Mouse (Mus musculus): ENCODE measurements around the gene Kxd1. TPM values are rescaled to one million over a fixed set of nuclear protein-coding genes. Genes with fewer than 3 reads are reported as not detected.

Gene Kxd1
- polyA plus RNA-seq, 2 experiments, result 52.5 to 60.3 TPM

- ATAC-seq (ENCODE audit: low FRiP score, low read depth), result no peak
- no peak for TF ChIP-seq POLR2A (IDR thresholded peaks at IDR 0.05; ENCODE audit: borderline replicate concordance, extremely low read depth, insufficient read depth, insufficient read length)
These were observed 65.3 kb downstream of the Kxd1 start for GRCm38 (mm10) chr8:70462516-70462813.

DNA sequence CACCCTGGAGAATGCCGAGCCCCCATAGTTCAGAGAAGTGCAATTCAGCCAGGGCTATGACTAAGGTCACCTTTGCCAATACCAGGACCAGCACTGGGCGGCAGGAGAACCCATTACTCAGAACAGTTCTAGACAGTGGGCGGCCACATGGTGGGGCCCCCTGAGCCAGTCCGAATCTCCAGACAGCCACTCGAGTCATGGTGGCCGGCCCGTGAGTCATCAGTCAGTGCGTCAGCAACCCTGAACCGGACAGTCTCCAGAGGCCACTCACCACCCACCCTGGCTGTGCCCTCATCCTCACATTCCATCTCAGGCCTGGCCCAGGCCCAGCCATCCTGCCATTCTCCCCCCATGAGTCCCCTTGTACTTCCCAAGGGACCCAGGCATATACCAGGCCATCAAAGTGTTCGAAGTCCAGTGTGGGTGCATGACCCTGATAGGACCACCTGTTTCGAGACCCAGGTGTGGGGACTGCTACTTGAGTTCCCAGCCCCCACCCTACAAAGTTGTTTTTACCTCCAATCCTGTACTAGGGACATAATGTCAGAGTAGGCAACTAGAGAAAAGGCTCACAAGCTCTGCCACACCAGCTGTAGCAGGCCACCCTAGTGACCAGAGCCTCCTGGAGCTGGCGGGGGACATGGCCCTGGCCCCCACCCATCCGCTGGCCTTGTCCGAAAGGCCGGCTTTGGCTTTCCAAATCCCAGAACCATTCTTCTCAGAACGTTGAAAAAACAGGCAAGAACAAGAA is 65.8 kb downstream of the Kxd1 start:
- TF ChIP-seq POLR2A (IDR thresholded peaks at IDR 0.05; ENCODE audit: borderline replicate concordance, extremely low read depth, insufficient read depth, insufficient read length), result no peak
- Histone ChIP-seq H3K4me2 (replicated peaks; ENCODE audit: low read depth, low read length, severe bottlenecking) (no peak overlapping the region), H3K4me3 (replicated peaks; ENCODE audit: low read length) (no peak overlapping the region), H3K9me3 (ENCODE audit: control insufficient read depth, low read length) (no peaks in the 10 kb centered on the region), H3K9ac (ENCODE audit: low read depth, low read length, severe bottlenecking) (no peak overlapping the region), H3K27me3 (ENCODE audit: control insufficient read depth, insufficient read depth, low read length) (no peaks in the 10 kb centered on the region), H3K36me3 (ENCODE audit: control insufficient read depth, insufficient read depth, low read length) (peaks cover 7% of the 10 kb centered on the region), H3K4me1 (ENCODE audit: control insufficient read depth, insufficient read depth, low read length) (peaks cover 21% of the 10 kb centered on the region), H3K27ac (replicated peaks; ENCODE audit: low read depth, low read length) (peak overlapping the region; percentile 74)
- no peak for ATAC-seq (ENCODE audit: low FRiP score, low read depth)
- DNase-seq (ENCODE audit: low spot score), result no peak
- 75% methylated on average over 16 of the region's 16 CpGs for WGBS

More at GRCm38 (mm10) chr8:70462516-70462813, 65.3 kb downstream of the Kxd1 start:
- H3K27ac ChIP-seq (replicated peaks; ENCODE audit: low read depth, low read length), result peak overlapping the region; percentile 74
- peaks cover 25% of the 10 kb centered on the region for H3K4me1 ChIP-seq (ENCODE audit: control insufficient read depth, insufficient read depth, low read length)
- no peak overlapping the region for H3K4me3 ChIP-seq (replicated peaks; ENCODE audit: low read length)
- peaks cover 7% of the 10 kb centered on the region for H3K36me3 ChIP-seq (ENCODE audit: control insufficient read depth, insufficient read depth, low read length)
- DNase-seq (ENCODE audit: low spot score), result peak; percentile 22
- H3K27me3 ChIP-seq (ENCODE audit: control insufficient read depth, insufficient read depth, low read length), result no peaks in the 10 kb centered on the region
- H3K4me2 ChIP-seq (replicated peaks; ENCODE audit: low read depth, low read length, severe bottlenecking), result no peak overlapping the region
- 50% methylated on average over 8 of the region's 8 CpGs for WGBS
- no peak overlapping the region for H3K9ac ChIP-seq (ENCODE audit: low read depth, low read length, severe bottlenecking)
- H3K9me3 ChIP-seq (ENCODE audit: control insufficient read depth, low read length), result no peaks in the 10 kb centered on the region

GRCm38 (mm10) chr8:70460606-70461005 is 67.2 kb downstream of the Kxd1 start:
- no peak overlapping the region for H3K9ac ChIP-seq (ENCODE audit: low read depth, low read length, severe bottlenecking)
- peaks cover 2% of the 10 kb centered on the region; the same call in 1 of the 2 replicates for H3K36me3 ChIP-seq (ENCODE audit: control insufficient read depth, insufficient read depth, low read length)
- WGBS, result 79% methylated on average over 9 of the region's 9 CpGs
- no peaks in the 10 kb centered on the region for H3K9me3 ChIP-seq (ENCODE audit: control insufficient read depth, low read length)
- H3K27ac ChIP-seq (replicated peaks; ENCODE audit: low read depth, low read length), result no peak overlapping the region
- H3K4me3 ChIP-seq (replicated peaks; ENCODE audit: low read length), result no peak overlapping the region
- no peak overlapping the region for H3K4me2 ChIP-seq (replicated peaks; ENCODE audit: low read depth, low read length, severe bottlenecking)
- ATAC-seq (ENCODE audit: low FRiP score, low read depth), result no peak
- no peak for DNase-seq (ENCODE audit: low spot score)
- no peak for TF ChIP-seq POLR2A (IDR thresholded peaks at IDR 0.05; ENCODE audit: borderline replicate concordance, extremely low read depth, insufficient read depth, insufficient read length)
- H3K27me3 ChIP-seq (ENCODE audit: control insufficient read depth, insufficient read depth, low read length), result no peaks in the 10 kb centered on the region
- peaks cover 19% of the 10 kb centered on the region for H3K4me1 ChIP-seq (ENCODE audit: control insufficient read depth, insufficient read depth, low read length)

GRCm38 (mm10) chr8:70460199-70460598 is 67.6 kb downstream of the Kxd1 start:
- Histone ChIP-seq H3K4me1 (ENCODE audit: control insufficient read depth, insufficient read depth, low read length) (peaks cover 19% of the 10 kb centered on the region), H3K27me3 (ENCODE audit: control insufficient read depth, insufficient read depth, low read length) (no peaks in the 10 kb centered on the region), H3K36me3 (ENCODE audit: control insufficient read depth, insufficient read depth, low read length) (peaks cover 2% of the 10 kb centered on the region; the same call in 1 of the 2 replicates), H3K4me2 (replicated peaks; ENCODE audit: low read depth, low read length, severe bottlenecking) (no peak overlapping the region), H3K9ac (ENCODE audit: low read depth, low read length, severe bottlenecking) (no peak overlapping the region), H3K9me3 (ENCODE audit: control insufficient read depth, low read length) (no peaks in the 10 kb centered on the region), H3K4me3 (replicated peaks; ENCODE audit: low read length) (no peak overlapping the region), H3K27ac (replicated peaks; ENCODE audit: low read depth, low read length) (no peak overlapping the region)
- no peak for TF ChIP-seq POLR2A (IDR thresholded peaks at IDR 0.05; ENCODE audit: borderline replicate concordance, extremely low read depth, insufficient read depth, insufficient read length)
- DNase-seq (ENCODE audit: low spot score), result no peak
- ATAC-seq (ENCODE audit: low FRiP score, low read depth), result no peak
- 89% methylated on average over 5 of the region's 5 CpGs for WGBS

DNA sequence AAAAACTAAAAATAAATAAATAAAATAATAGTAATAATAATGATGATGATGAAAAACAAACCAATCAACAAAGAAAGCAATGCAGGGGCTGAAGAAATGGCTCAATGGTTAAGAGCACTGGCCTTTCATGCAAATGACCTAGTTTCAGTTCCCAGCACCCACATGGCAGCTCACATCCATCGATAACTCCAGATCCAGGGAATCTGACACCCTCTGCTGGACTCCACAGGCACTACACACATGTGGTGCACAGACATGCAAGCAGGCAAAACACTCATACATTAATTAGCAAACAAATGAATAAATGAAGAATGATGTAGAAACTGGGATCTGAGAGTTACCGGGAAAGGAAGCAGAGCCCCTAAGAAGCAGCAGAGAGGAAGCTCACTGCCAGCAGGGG is 68.1 kb downstream of the Kxd1 start:
- peaks cover 2% of the 10 kb centered on the region; the same call in 1 of the 2 replicates for H3K36me3 ChIP-seq (ENCODE audit: control insufficient read depth, insufficient read depth, low read length)
- no peaks in the 10 kb centered on the region for H3K9me3 ChIP-seq (ENCODE audit: control insufficient read depth, low read length)
- WGBS, result 98% methylated on average over 2 of the region's 2 CpGs
- no peaks in the 10 kb centered on the region for H3K27me3 ChIP-seq (ENCODE audit: control insufficient read depth, insufficient read depth, low read length)
- no peak for TF ChIP-seq POLR2A (IDR thresholded peaks at IDR 0.05; ENCODE audit: borderline replicate concordance, extremely low read depth, insufficient read depth, insufficient read length)
- ATAC-seq (ENCODE audit: low FRiP score, low read depth), result no peak
- H3K4me3 ChIP-seq (replicated peaks; ENCODE audit: low read length), result no peak overlapping the region
- peaks cover 19% of the 10 kb centered on the region for H3K4me1 ChIP-seq (ENCODE audit: control insufficient read depth, insufficient read depth, low read length)
- H3K9ac ChIP-seq (ENCODE audit: low read depth, low read length, severe bottlenecking), result no peak overlapping the region
- no peak for DNase-seq (ENCODE audit: low spot score)
- H3K4me2 ChIP-seq (replicated peaks; ENCODE audit: low read depth, low read length, severe bottlenecking), result no peak overlapping the region
- no peak overlapping the region for H3K27ac ChIP-seq (replicated peaks; ENCODE audit: low read depth, low read length)
